Comparison of ENCODE assay signal across 8 mouse cellular contexts in genomic region chr7:66230638-66231550, GRCm38 (mm10).
DNase-seq lines count a peak whose midpoint lies in the region; ATAC-seq and TF ChIP-seq lines count a peak whose summit lies in the region.

No protein-coding gene starts in this region.

- no peak for TF ChIP-seq POLR2A in heart, adult 2 months (IDR thresholded peaks at IDR 0.05; ENCODE audit: insufficient read depth, low read depth, low read length)
- no peak for TF ChIP-seq POLR2A in small intestine, adult 2 months (IDR thresholded peaks at IDR 0.05; ENCODE audit: low read depth, low read length)

- no peaks in the 10 kb centered on the region for H3K27me3 ChIP-seq in heart, adult 2 months (ENCODE audit: control insufficient read depth, insufficient read depth, low read length)
- H3K27me3 ChIP-seq in forebrain, embryonic 10.5 days (ENCODE audit: poor library complexity, severe bottlenecking): no peaks in the 10 kb centered on the region
- no peaks in the 10 kb centered on the region for H3K27me3 ChIP-seq in hindbrain, embryonic 12.5 days
- H3K27me3 ChIP-seq in liver, embryonic 12.5 days (replicated peaks): no peaks in the 10 kb centered on the region
- no peaks in the 10 kb centered on the region for H3K27me3 ChIP-seq in small intestine, adult 2 months (ENCODE audit: control insufficient read depth, insufficient read depth, low read length)

- intact Hi-C loops in heart, adult 2 months (cut with DNase I): no loop called here

- H3K4me1 ChIP-seq in heart, adult 2 months (ENCODE audit: control insufficient read depth, insufficient read depth, low read length): peaks cover 2% of the 10 kb centered on the region
- peaks cover 54% of the 10 kb centered on the region for H3K4me1 ChIP-seq in forebrain, embryonic 10.5 days
- peaks cover 38% of the 10 kb centered on the region for H3K4me1 ChIP-seq in hindbrain, embryonic 12.5 days
- H3K4me1 ChIP-seq in liver, embryonic 12.5 days: peaks cover 66% of the 10 kb centered on the region
- no peaks in the 10 kb centered on the region; the same call in 1 of the 2 replicates for H3K4me1 ChIP-seq in small intestine, adult 2 months (ENCODE audit: control insufficient read depth, insufficient read depth, insufficient read length, low read length)

- H3K4me3 ChIP-seq in heart, adult 2 months: no peak overlapping the region
- H3K4me3 ChIP-seq in forebrain, embryonic 10.5 days: peak overlapping the region; percentile 3; the same call in 1 of the 2 replicates
- no peak overlapping the region for H3K4me3 ChIP-seq in hindbrain, embryonic 12.5 days
- H3K4me3 ChIP-seq in liver, embryonic 12.5 days: no peak overlapping the region
- no peak overlapping the region for H3K4me3 ChIP-seq in small intestine, adult 2 months (ENCODE audit: low read depth, low read length)

- no peak for TF ChIP-seq EP300 in heart, adult 2 months (IDR thresholded peaks at IDR 0.05; ENCODE audit: insufficient read depth, low read depth, low read length)

- no peak for TF ChIP-seq CTCF in heart, adult 2 months (IDR thresholded peaks at IDR 0.05)
- TF ChIP-seq CTCF in small intestine, adult 2 months (IDR thresholded peaks at IDR 0.05; ENCODE audit: extremely low read depth, insufficient read length, insufficient replicate concordance, low read depth, low read length): no peak

- no peak overlapping the region for H3K9ac ChIP-seq in heart, adult 2 months (ENCODE audit: low read depth, low read length)
- H3K9ac ChIP-seq in hindbrain, embryonic 12.5 days: no peak overlapping the region
- peak overlapping the region; percentile 33; the same call in 1 of the 2 replicates for H3K9ac ChIP-seq in liver, embryonic 12.5 days

- peak in 1 of 2 experiments; percentile 33 for DNase-seq in heart, adult 2 months
- no peak for DNase-seq in heart, adult 8-10 months (ENCODE audit: low spot score)
- DNase-seq in NIH3T3 (ENCODE audit: low read depth): peak; percentile 89
- DNase-seq in forebrain, embryonic 10.5 days (ENCODE audit: extremely low spot score, low spot score): peak; percentile 28
- DNase-seq in kidney, adult 11 months: no peak

- 59% methylated on average over 17 of the region's 17 CpGs for WGBS in heart, adult 2 months
- WGBS in forebrain, embryonic 10.5 days: 48% methylated on average over 17 of the region's 17 CpGs
- WGBS in hindbrain, embryonic 12.5 days: 20% methylated on average over 17 of the region's 17 CpGs
- WGBS in liver, embryonic 12.5 days (ENCODE audit: insufficient replicate concordance): 63% methylated on average over 17 of the region's 17 CpGs
- 39% methylated on average over 17 of the region's 17 CpGs for WGBS in small intestine, adult 2 months

- 0 out of 2 replicates have a peak overlapping the region, but pooled peaks have one; percentile 3 for H3K4me2 ChIP-seq in hindbrain, embryonic 12.5 days (replicated peaks)
- H3K4me2 ChIP-seq in liver, embryonic 12.5 days: no peak overlapping the region; the same call in 1 of the 2 replicates

- no peaks in the 10 kb centered on the region for H3K36me3 ChIP-seq in heart, adult 2 months (ENCODE audit: control insufficient read depth, insufficient read depth, low read length)
- H3K36me3 ChIP-seq in forebrain, embryonic 10.5 days (replicated peaks): no peaks in the 10 kb centered on the region
- H3K36me3 ChIP-seq in hindbrain, embryonic 12.5 days: no peaks in the 10 kb centered on the region
- H3K36me3 ChIP-seq in liver, embryonic 12.5 days: no peaks in the 10 kb centered on the region
- H3K36me3 ChIP-seq in small intestine, adult 2 months (ENCODE audit: control insufficient read depth, insufficient read depth, low read length): no peaks in the 10 kb centered on the region

- peak; percentile 75 for ATAC-seq in hindbrain, embryonic 12.5 days (ENCODE audit: low FRiP score)
- ATAC-seq in liver, embryonic 12.5 days: no peak

- peak overlapping the region; percentile 40 for H3K27ac ChIP-seq in heart, adult 2 months
- H3K27ac ChIP-seq in forebrain, embryonic 10.5 days: peak overlapping the region; percentile 80
- H3K27ac ChIP-seq in hindbrain, embryonic 12.5 days: peak overlapping the region; percentile 90
- peak overlapping the region; percentile 56 for H3K27ac ChIP-seq in liver, embryonic 12.5 days
- peak overlapping the region; percentile 15; the same call in 1 of the 2 replicates for H3K27ac ChIP-seq in small intestine, adult 2 months (ENCODE audit: insufficient read depth, low read depth, low read length)

- no peaks in the 10 kb centered on the region for H3K9me3 ChIP-seq in forebrain, embryonic 10.5 days
- no peaks in the 10 kb centered on the region for H3K9me3 ChIP-seq in hindbrain, embryonic 12.5 days (replicated peaks)
- no peaks in the 10 kb centered on the region for H3K9me3 ChIP-seq in liver, embryonic 12.5 days (replicated peaks)

- H3K79me2 ChIP-seq in heart, adult 2 months (replicated peaks; ENCODE audit: control insufficient read depth, insufficient read depth, low read length): no peaks in the 10 kb centered on the region

Comparison
In these comparisons a context has a peak if more than half of its experiments do, and no peak if none do; other contexts are left out.
1. DNase-seq: peak in NIH3T3 (single experiment) and forebrain, embryonic 10.5 days (single experiment); none in heart, adult 8-10 months (single experiment) and kidney, adult 11 months (single experiment).
2. H3K27ac ChIP-seq: peak in every context shown above with its lines; median percentile 90 in hindbrain, embryonic 12.5 days; 80 in forebrain, embryonic 10.5 days; 56 in liver, embryonic 12.5 days; 40 in heart, adult 2 months; 15 in small intestine, adult 2 months.